8 mouse cellular contexts compared by ENCODE assay signal in genomic region chr7:126089782-126090181, GRCm38 (mm10). TPM values are rescaled to one million over a fixed set of nuclear protein-coding genes. Genes with fewer than 3 reads are reported as not detected.
DNase-seq lines count a peak whose midpoint lies in the region; ATAC-seq and TF ChIP-seq lines count a peak whose summit lies in the region.

No protein-coding gene starts in this region.

- H3K36me3 ChIP-seq in hindbrain, postnatal 0 days (ENCODE audit: insufficient read depth, low read length), result no peaks in the 10 kb centered on the region

- H3K27me3 ChIP-seq in hindbrain, postnatal 0 days (ENCODE audit: insufficient read depth, low read length), result no peaks in the 10 kb centered on the region

- H3K4me3 ChIP-seq in hindbrain, postnatal 0 days (ENCODE audit: low read length), result no peak overlapping the region

- ATAC-seq in hindbrain, postnatal 0 days, result 0 out of 2 replicates have a peak, but pooled peaks have one; percentile 5

- DNase-seq in adrenal gland, adult 18-20 months (ENCODE audit: low spot score in 2 of 2), result peak; percentile 49 to 53
- no peak for DNase-seq in adrenal gland, postnatal 4 days (ENCODE audit: low spot score in 2 of 2)
- DNase-seq in ovary, postnatal 14 days (ENCODE audit: low spot score), result peak; percentile 35
- DNase-seq in ovary, postnatal 10 days (ENCODE audit: low spot score), result no peak
- peak; percentile 82 to 83 for DNase-seq in cerebellum, postnatal 14 days
- peak; percentile 89 for DNase-seq in hindbrain, postnatal 0 days (ENCODE audit: low spot score)
- DNase-seq in lung, postnatal 14 days, result peak; percentile 75
- peak; percentile 46 to 78 for DNase-seq in spleen, postnatal 4 days (ENCODE audit: low spot score in 2 of 2)

- H3K4me1 ChIP-seq in hindbrain, postnatal 0 days (ENCODE audit: insufficient read depth, low read length), result no peaks in the 10 kb centered on the region

- no peak overlapping the region for H3K4me2 ChIP-seq in hindbrain, postnatal 0 days (ENCODE audit: low read depth, low read length)

- no peak overlapping the region for H3K27ac ChIP-seq in hindbrain, postnatal 0 days

- no peak overlapping the region for H3K9ac ChIP-seq in hindbrain, postnatal 0 days (replicated peaks; ENCODE audit: low read length)

- WGBS in hindbrain, postnatal 0 days, result 13% methylated on average over 6 of the region's 6 CpGs

- no peaks in the 10 kb centered on the region for H3K9me3 ChIP-seq in hindbrain, postnatal 0 days (ENCODE audit: low read length)

- peak; percentile 94 for TF ChIP-seq CTCF in hindbrain, postnatal 0 days (IDR thresholded peaks at IDR 0.05; ENCODE audit: low read depth)

RNA-seq across cellular contexts. Expression of gene Gsg1l, which starts 7.6 kb away (rescaled TPM):
- 10 to 100 TPM; 31.6 to 71.0 TPM for total RNA-seq in adrenal gland, adult 18-20 months (2021)
- total RNA-seq in adrenal gland, postnatal 4 days (2021), result 10 to 100 TPM; 13.2 to 13.9 TPM
- total RNA-seq in hindbrain, postnatal 0 days (2014; rRNA removed), result 63.4 and 65.0 TPM in 2 replicates
- polyA plus RNA-seq in hindbrain, postnatal 0 days (2015; fragmentation: Nextera tagmentation; extraction: Ambion mirVana), result 20.8 and 22.0 TPM in 2 replicates

Comparison
In these comparisons a context has a peak if more than half of its experiments do, and no peak if none do; other contexts are left out.
1. DNase-seq: peak in adrenal gland, adult 18-20 months (2 of 2), ovary, postnatal 14 days (single experiment), cerebellum, postnatal 14 days (2 of 2), hindbrain, postnatal 0 days (single experiment), lung, postnatal 14 days (single experiment) and spleen, postnatal 4 days (2 of 2); none in adrenal gland, postnatal 4 days (0 of 2) and ovary, postnatal 10 days (single experiment).